Mouse (Mus musculus) heart, adult 2 months (tissue): ENCODE measurements around the gene Ctnna2. TPM values are rescaled to one million over a fixed set of nuclear protein-coding genes. Genes with fewer than 3 reads are reported as not detected.

Source experiments
- DNase-seq, 2 experiments: peaks; one replicate each; pipeline ENCODE4 v3.0.0; 2021
- H3K27ac ChIP-seq: fragments of 200-600 bp; 2 replicates; pipeline ENCODE4 v1.8.1; 2022
- H3K27me3 ChIP-seq: fragments of 200-500 bp; 2 replicates; pipeline ENCODE4 v1.6.1; 2012; ENCODE audit warnings: mild to moderate bottlenecking, low read length, inconsistent platforms, mixed read lengths; ENCODE audit not compliant: control insufficient read depth, insufficient read depth
- H3K36me3 ChIP-seq: fragments of 200-500 bp; 2 replicates; pipeline ENCODE4 v1.6.1; 2012; ENCODE audit warnings: low read length, inconsistent platforms; ENCODE audit not compliant: control insufficient read depth, insufficient read depth
- H3K4me1 ChIP-seq: fragments of 200-500 bp; 2 replicates; pipeline ENCODE4 v1.6.1; 2011; ENCODE audit warnings: low read length; ENCODE audit not compliant: control insufficient read depth, insufficient read depth
- H3K4me3 ChIP-seq: fragments of 200-600 bp; 2 replicates; pipeline ENCODE4 v1.8.1; 2022
- H3K79me2 ChIP-seq: fragments of 200-500 bp; replicated peaks from 2 replicates; pipeline ENCODE4 v1.6.1; 2012; ENCODE audit warnings: mild to moderate bottlenecking, inconsistent platforms, low read length, moderate library complexity, mixed read lengths; ENCODE audit not compliant: control insufficient read depth, insufficient read depth
- H3K9ac ChIP-seq: fragments of 200-500 bp; 2 replicates; pipeline ENCODE4 v1.6.1; 2012; ENCODE audit warnings: low read depth, mild to moderate bottlenecking, control low read depth, inconsistent platforms, low read length, mixed read lengths
- CTCF ChIP-seq: fragments of 200-600 bp; IDR thresholded peaks from 2 replicates; pipeline ENCODE4 v1.8.1; 2022; ENCODE audit warnings: antibody characterized with exemption, mild to moderate bottlenecking, moderate library complexity
- EP300 ChIP-seq: fragments of 200-500 bp; IDR thresholded peaks from 2 replicates; pipeline ENCODE4 v1.6.1; 2011; ENCODE audit warnings: low read depth, low read length, control low read depth; ENCODE audit not compliant: insufficient read depth
- POLR2A ChIP-seq: fragments of 200-500 bp; IDR thresholded peaks from 2 replicates; pipeline ENCODE4 v1.6.1; 2011; ENCODE audit warnings: mild to moderate bottlenecking, low read depth, low read length, control low read depth; ENCODE audit not compliant: insufficient read depth
- WGBS: fragments of 180-500 bp; shearing (Covaris S2); methylation state at CpG from one replicate; pipeline ENCODE4 v1.1.7; 2018; 5-methylcytosine and 5-hydroxymethylcytosine counted together
- intact Hi-C: fragments of 180-260 bp; cut with DNase I; formaldehyde crosslinking; loops from one replicate; pipeline ENCODE4 v1.15.1; 2025
- polyA plus RNA-seq: library from polyadenylated mRNA; depleted of rRNA; stranded (reverse); fragments of >200 nt; gene quantifications from 2 replicates; pipeline ENCODE4 v1.2.3, GENCODE M21; 2012
- total RNA-seq, 2 experiments: library from RNA; stranded (reverse); gene quantifications; 2 replicates each; pipeline ENCODE4 v1.2.3; 2021

Gene Ctnna2
- total and polyA plus RNA-seq, 3 experiments, result 0.06 TPM; not detected in 2

DNA sequence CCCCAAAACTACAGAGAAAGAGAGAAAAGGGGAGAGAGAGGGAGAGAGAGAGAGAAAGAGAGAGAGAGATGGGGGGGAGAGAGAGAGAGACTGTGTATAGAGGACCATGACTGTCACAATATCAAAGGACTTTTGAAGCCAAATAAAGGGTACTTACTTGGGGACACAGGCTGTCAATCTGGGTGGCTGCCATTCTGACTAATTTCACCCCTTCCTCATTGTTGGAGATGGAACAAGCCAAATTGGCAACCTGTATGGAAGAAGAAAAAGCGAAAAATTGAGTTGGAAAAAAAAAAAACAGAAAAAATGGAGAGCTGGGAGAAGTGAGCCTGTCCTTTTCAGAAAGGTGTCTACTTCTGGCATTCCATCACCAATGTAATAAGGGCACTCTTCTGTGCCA lies 997.8 kb downstream of the Ctnna2 start:
- DNase-seq, result no peak
- WGBS, result 46% methylated on average over 1 of the region's 1 CpGs
- intact Hi-C loops, result no loop called here
- Histone ChIP-seq H3K79me2 (no peaks in the 10 kb centered on the region), H3K4me1 (no peaks in the 10 kb centered on the region), H3K27me3 (0 out of 2 replicates have a peak, but pooled peaks cover 2% of the 10 kb centered on the region), H3K4me3 (no peak overlapping the region), H3K36me3 (no peaks in the 10 kb centered on the region), H3K9ac (no peak overlapping the region), H3K27ac (no peak overlapping the region)
- TF ChIP-seq CTCF (no peak), POLR2A (no peak), EP300 (no peak)

DNA sequence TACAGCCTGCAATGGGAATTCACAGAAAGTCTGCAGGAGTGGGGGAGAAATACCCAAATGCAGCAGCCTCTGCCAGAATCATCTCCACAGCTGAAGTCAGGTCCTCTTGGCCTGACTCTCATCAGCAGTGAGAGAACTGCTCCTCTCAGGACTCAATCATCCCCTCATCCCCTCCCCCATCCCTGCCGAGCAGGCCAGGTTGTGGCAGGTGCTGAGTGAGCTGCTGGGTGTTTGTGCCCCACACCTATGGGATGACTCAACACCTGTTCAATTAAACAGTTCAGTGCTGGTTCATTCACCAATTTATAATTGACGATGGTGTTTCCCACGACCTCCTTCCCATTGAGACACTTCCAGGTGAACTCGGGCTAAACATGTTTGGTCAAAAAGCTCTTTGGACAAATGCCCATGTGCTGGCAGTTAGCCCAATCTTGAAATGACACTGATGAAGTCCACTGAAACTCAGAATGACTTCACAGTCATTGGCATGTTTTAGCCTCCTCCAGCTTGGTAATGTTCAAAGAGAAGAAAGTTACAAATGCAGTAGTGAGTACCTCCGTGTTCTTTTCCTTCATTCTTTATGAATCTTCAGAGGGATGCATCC lies 1000.1 kb downstream of the Ctnna2 start:
- no peak overlapping the region for H3K9ac ChIP-seq
- 59% methylated on average over 5 of the region's 5 CpGs for WGBS
- no peaks in the 10 kb centered on the region for H3K4me1 ChIP-seq
- H3K79me2 ChIP-seq, result no peaks in the 10 kb centered on the region
- DNase-seq, result no peak
- 0 out of 2 replicates have a peak, but pooled peaks cover 2% of the 10 kb centered on the region for H3K27me3 ChIP-seq
- no peak for TF ChIP-seq EP300
- TF ChIP-seq CTCF, result no peak
- TF ChIP-seq POLR2A, result no peak
- H3K36me3 ChIP-seq, result no peaks in the 10 kb centered on the region
- H3K27ac ChIP-seq, result no peak overlapping the region
- intact Hi-C loops, result no loop called here
- no peak overlapping the region for H3K4me3 ChIP-seq

DNA sequence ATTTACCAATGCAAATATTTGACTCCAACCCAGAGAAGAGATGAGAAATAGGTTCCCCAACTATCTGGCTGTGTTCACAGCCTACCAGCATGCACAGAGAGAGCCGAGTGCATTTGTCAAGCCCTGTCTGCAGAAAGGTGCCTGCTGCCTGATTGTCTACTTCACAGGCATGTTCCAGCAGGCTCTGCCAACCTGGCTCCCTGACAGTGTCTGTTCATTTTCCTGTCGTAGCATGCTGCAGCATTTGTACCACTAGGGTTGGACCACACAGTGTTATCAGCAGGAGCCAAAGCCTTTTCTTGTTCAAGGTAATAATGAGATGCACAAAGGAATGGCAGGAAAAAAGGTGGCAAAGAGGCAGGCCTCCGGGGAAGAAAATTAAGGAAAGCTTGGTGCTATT lies 1001.7 kb downstream of the Ctnna2 start:
- Histone ChIP-seq H3K4me1 (no peaks in the 10 kb centered on the region), H3K27me3 (0 out of 2 replicates have a peak, but pooled peaks cover 2% of the 10 kb centered on the region), H3K4me3 (no peak overlapping the region), H3K9ac (no peak overlapping the region), H3K79me2 (no peaks in the 10 kb centered on the region), H3K27ac (no peak overlapping the region), H3K36me3 (no peaks in the 10 kb centered on the region)
- TF ChIP-seq POLR2A (no peak), EP300 (no peak), CTCF (no peak)
- WGBS, result 18% methylated on average over 3 of the region's 3 CpGs
- no peak for DNase-seq
- intact Hi-C loops, result no loop called here

DNA sequence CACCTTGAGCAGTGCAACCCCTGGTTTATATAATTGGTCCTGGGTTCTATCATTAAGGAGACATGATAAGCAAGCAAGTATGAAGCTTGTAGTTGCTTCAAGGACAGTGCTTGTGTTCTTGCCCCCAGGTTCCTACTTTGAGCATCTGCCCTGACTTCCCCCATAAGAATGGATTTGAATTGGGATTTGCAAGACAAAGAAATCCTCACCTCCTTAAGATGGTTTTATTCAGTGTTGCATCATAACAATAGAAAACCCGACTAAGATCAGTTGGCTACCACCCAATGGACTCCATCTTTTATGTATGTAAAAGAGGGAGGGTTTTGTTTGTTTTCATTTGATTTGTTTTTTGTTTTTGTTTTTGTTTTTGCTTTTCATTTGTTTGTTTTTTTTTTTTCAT lies 1005.2 kb downstream of the Ctnna2 start:
- no peak for DNase-seq
- no peaks in the 10 kb centered on the region for H3K79me2 ChIP-seq
- H3K36me3 ChIP-seq, result no peaks in the 10 kb centered on the region
- no peak overlapping the region for H3K9ac ChIP-seq
- H3K4me1 ChIP-seq, result no peaks in the 10 kb centered on the region
- H3K4me3 ChIP-seq, result no peak overlapping the region
- no peaks in the 10 kb centered on the region for H3K27me3 ChIP-seq
- intact Hi-C loops, result no loop called here
- TF ChIP-seq EP300, result no peak
- TF ChIP-seq POLR2A, result no peak
- no peak for TF ChIP-seq CTCF
- H3K27ac ChIP-seq, result no peak overlapping the region
- WGBS, result 55% methylated on average over 1 of the region's 1 CpGs

DNA sequence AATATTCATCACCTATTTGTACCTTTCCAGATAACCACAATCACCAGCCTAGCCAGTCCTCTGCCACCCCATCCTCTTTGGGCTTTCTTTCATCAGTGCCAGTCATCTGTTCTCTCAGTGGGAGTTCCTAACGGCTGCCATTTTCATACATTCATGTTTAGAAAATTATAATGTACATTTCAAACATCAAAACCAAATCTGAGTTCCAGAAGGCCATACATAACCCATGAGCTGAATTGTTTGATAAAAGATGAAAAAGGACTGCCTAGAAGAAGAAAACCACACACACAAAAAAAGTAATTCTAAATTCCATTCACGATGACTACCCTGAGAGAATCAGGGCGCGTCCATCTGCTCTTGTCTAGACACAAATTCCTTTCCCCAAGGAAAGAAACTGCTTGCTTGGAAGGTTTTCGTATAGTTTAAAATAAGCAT lies 1014.5 kb downstream of the Ctnna2 start:
- Histone ChIP-seq H3K27me3 (no peaks in the 10 kb centered on the region), H3K4me3 (no peak overlapping the region), H3K36me3 (no peaks in the 10 kb centered on the region), H3K9ac (no peak overlapping the region), H3K79me2 (no peaks in the 10 kb centered on the region), H3K27ac (no peak overlapping the region), H3K4me1 (no peaks in the 10 kb centered on the region)
- TF ChIP-seq CTCF (no peak), EP300 (no peak), POLR2A (no peak)
- DNase-seq, result no peak
- 77% methylated on average over 5 of the region's 5 CpGs for WGBS
- intact Hi-C loops, result no loop called here

DNA sequence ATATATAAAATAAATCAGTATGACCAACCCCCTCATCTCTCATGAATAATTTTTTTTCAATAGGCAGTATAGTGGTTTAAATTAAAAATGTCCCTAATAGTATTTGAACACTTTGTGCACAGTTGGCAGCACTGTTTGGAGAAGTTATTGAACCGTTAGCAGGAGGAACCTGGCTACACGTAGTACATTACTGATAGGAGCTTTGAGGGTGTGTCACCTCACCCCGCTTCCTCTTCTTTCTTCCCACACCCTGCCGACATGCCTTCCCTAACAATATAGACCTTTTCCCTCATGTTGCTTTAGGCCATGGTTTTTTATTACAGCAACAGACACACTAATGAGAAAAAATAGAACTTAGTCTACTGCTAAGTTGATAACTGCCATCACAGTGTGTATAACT lies 1071.4 kb downstream of the Ctnna2 start:
- TF ChIP-seq CTCF (no peak), EP300 (no peak), POLR2A (no peak)
- intact Hi-C loops, result no loop called here
- WGBS, result 55% methylated on average over 4 of the region's 4 CpGs
- H3K27ac ChIP-seq, result no peak overlapping the region
- no peaks in the 10 kb centered on the region for H3K36me3 ChIP-seq
- H3K4me1 ChIP-seq, result no peaks in the 10 kb centered on the region
- H3K9ac ChIP-seq, result no peak overlapping the region
- DNase-seq, result no peak
- no peaks in the 10 kb centered on the region for H3K79me2 ChIP-seq
- H3K27me3 ChIP-seq, result no peaks in the 10 kb centered on the region
- H3K4me3 ChIP-seq, result no peak overlapping the region
